Mouse (Mus musculus) hindbrain, embryonic 14.5 days (tissue): ENCODE data around the gene U2af2. TPM values are rescaled to one million over a fixed set of nuclear protein-coding genes. Genes with fewer than 3 reads are reported as not detected.
"Not testable (repeated sequence)": the region's sequence is repeated elsewhere in the genome, so short reads cannot be mapped to it uniquely, and the experiment has no call there.

ENCODE experiments used
- ATAC-seq: fragments of 200-750 bp; cut with Nextera tagmentation; 2 replicates; pipeline ENCODE4 v1.8.0; 2017; ENCODE audit warnings: moderate number of reproducible peaks, mild to moderate bottlenecking, moderate TSS enrichment, moderate library complexity; ENCODE audit not compliant: low FRiP score
- DNase-seq: peaks from one replicate; pipeline ENCODE4 v3.0.0-alpha.2; 2015; ENCODE audit warnings: low spot score
- H3K27ac ChIP-seq: fragments of 300-500 bp; sonication (generic); 2 replicates; pipeline ENCODE4 v1.5.1; 2014; ENCODE audit warnings: mild to moderate bottlenecking, moderate library complexity
- H3K27me3 ChIP-seq: fragments of 300-500 bp; sonication (generic); 2 replicates; pipeline ENCODE4 v1.6.1; 2014; ENCODE audit warnings: mild to moderate bottlenecking, low read length, mixed read lengths; ENCODE audit not compliant: control insufficient read depth, insufficient read depth
- H3K36me3 ChIP-seq: fragments of 300-500 bp; sonication (generic); replicated peaks from 2 replicates; pipeline ENCODE4 v1.6.1; 2014; ENCODE audit not compliant: control insufficient read depth, insufficient read depth
- H3K4me1 ChIP-seq: fragments of 300-500 bp; sonication (generic); replicated peaks from 2 replicates; pipeline ENCODE4 v1.6.1; 2014; ENCODE audit warnings: antibody characterized with exemption, low read length, mixed read lengths; ENCODE audit not compliant: control insufficient read depth, insufficient read depth
- H3K4me2 ChIP-seq: fragments of 300-500 bp; sonication (generic); replicated peaks from 2 replicates; pipeline ENCODE4 v1.6.1; 2014; ENCODE audit warnings: mild to moderate bottlenecking, moderate library complexity
- H3K4me3 ChIP-seq: fragments of 300-500 bp; sonication (generic); replicated peaks from 2 replicates; pipeline ENCODE4 v1.5.1; 2014; ENCODE audit warnings: mild to moderate bottlenecking, low read length
- H3K9ac ChIP-seq: fragments of 300-500 bp; sonication (generic); 2 replicates; pipeline ENCODE4 v1.6.1; 2014
- H3K9me3 ChIP-seq: fragments of 300-500 bp; sonication (generic); 2 replicates; pipeline ENCODE4 v1.6.1; 2016; ENCODE audit warnings: low read length; ENCODE audit not compliant: control insufficient read depth
- WGBS: fragments of 180-500 bp; shearing (Covaris S2); extraction: QIAGEN DNeasy Blood & Tissue Kit; methylation state at CpG from one replicate; pipeline ENCODE4 v1.1.7; 2014; 5-methylcytosine and 5-hydroxymethylcytosine counted together
- polyA plus RNA-seq: library from polyadenylated mRNA; unstranded; fragments of >200 nt; fragmentation: Nextera tagmentation; extraction: Ambion mirVana; gene quantifications from 2 replicates; pipeline ENCODE4 v1.2.1, GENCODE M21; 2014

U2af2 gene
- polyA plus RNA-seq, 1 experiment from 2014 or later, result 96.6 TPM

GRCm38 (mm10) chr7:5019576-5019975 is 42.4 kb upstream of the U2af2 start:
- H3K9ac ChIP-seq, result 0 out of 2 replicates have a peak overlapping the region, but pooled peaks have one; percentile 95
- peaks cover 20% of the 10 kb centered on the region for H3K4me1 ChIP-seq
- H3K4me3 ChIP-seq, result peak overlapping the region; percentile 90
- 34% methylated on average over 8 of the region's 8 CpGs for WGBS
- H3K36me3 ChIP-seq, result peaks cover 20% of the 10 kb centered on the region
- DNase-seq, ATAC-seq, H3K9me3 ChIP-seq, H3K27me3 ChIP-seq: not testable (repeated sequence)
- H3K27ac ChIP-seq, result peak overlapping the region; percentile 86
- peak overlapping the region; percentile 66 for H3K4me2 ChIP-seq

DNA sequence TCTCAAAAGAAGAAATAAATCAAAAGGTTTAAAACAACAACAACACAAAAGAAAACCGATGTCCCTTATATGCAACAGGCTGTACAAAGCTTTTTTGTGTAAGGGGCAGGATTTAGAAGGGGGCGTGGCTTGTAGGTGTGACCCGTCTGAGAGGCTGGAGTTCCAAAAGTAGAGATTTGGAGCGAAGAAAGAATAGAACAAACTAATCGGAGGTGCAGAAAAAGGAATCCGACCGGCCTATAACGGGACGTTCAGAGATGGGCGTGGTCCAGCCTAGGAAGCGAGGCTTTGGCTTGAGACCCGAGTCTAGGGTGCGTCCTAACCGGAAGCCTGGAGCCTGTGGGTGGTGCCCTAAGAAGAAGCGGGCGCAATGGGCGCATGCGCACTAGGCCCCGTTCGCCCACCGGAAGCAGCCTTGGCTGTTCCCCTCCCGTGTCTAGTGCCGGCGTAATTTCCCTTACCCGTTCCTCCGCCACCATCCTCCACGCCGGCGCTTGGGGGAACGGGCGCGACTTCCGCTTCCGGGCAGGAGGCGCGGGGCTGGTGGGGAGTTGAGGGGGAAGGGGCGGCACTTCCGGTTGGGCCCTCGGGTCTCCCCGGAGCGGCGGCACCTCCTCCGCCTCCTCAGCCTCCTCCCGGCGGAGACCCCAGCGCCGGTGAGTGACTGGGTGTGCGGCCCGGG is 41.8 kb upstream of the U2af2 start, which contains the start of the genes Zfp865 and Ccdc106:
Zfp865 (plus strand) TSS at position 377 of the 682 bp plus-strand sequence.
Ccdc106 (plus strand) TSS at position 554 of the 682 bp plus-strand sequence.
- under 1% methylated on average over 49 of the region's 49 CpGs for WGBS
- Histone ChIP-seq H3K4me2 (peak within 1 kb of the TSS; percentile 66), H3K27ac (peak within 1 kb of the TSS; percentile 86), H3K36me3 (peaks cover 20% of the 10 kb centered on the region), H3K27me3 (no peaks in the 10 kb centered on the region), H3K9me3 (no peaks in the 10 kb centered on the region), H3K9ac (peak within 1 kb of the TSS; percentile 95), H3K4me1 (peaks cover 20% of the 10 kb centered on the region), H3K4me3 (peak within 1 kb of the TSS; percentile 90)
- ATAC-seq (peak; percentile 92), DNase-seq (peak; percentile 99)

DNA sequence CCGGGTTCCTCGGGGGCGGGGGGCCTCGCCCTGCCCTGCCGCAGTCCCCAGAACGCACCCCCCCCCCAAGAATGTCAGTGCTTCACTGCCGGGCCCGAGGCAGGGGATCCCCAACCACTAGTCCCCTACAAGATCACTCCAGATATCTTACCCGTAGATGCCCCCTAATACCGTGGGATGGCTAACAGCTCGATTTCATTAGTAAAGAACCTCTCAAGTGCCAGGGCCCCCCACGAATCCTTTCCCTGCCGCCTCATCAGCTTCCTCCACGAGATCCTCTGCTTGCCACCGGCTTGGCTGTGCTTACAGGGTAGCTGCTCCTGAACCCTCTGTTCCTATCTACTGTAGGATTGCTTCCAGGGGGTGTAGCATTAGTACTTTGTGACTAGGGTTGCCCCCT is 41.3 kb upstream of the U2af2 start:
- Histone ChIP-seq H3K4me3 (peak overlapping the region; percentile 90), H3K4me1 (peaks cover 20% of the 10 kb centered on the region), H3K9ac (peak overlapping the region; percentile 95), H3K36me3 (peaks cover 20% of the 10 kb centered on the region), H3K4me2 (peak overlapping the region; percentile 66), H3K27me3 (no peaks in the 10 kb centered on the region), H3K27ac (peak overlapping the region; percentile 86), H3K9me3 (no peaks in the 10 kb centered on the region)
- DNase-seq, result no peak
- ATAC-seq, result peak; percentile 49; the same call in 1 of the 2 replicates
- WGBS, result under 1% methylated on average over 15 of the region's 15 CpGs

GRCm38 (mm10) chr7:5021197-5021596 is 40.7 kb upstream of the U2af2 start:
- H3K4me3 ChIP-seq, result peak overlapping the region; percentile 90
- WGBS, result 54% methylated on average over 5 of the region's 5 CpGs
- H3K4me2 ChIP-seq, result peak overlapping the region; percentile 66
- H3K27ac ChIP-seq, result peak overlapping the region; percentile 86
- no peaks in the 10 kb centered on the region for H3K27me3 ChIP-seq
- peaks cover 15% of the 10 kb centered on the region for H3K4me1 ChIP-seq
- H3K36me3 ChIP-seq, result peaks cover 20% of the 10 kb centered on the region
- no peak for ATAC-seq
- DNase-seq, result no peak
- no peaks in the 10 kb centered on the region for H3K9me3 ChIP-seq
- peak overlapping the region; percentile 95 for H3K9ac ChIP-seq

DNA sequence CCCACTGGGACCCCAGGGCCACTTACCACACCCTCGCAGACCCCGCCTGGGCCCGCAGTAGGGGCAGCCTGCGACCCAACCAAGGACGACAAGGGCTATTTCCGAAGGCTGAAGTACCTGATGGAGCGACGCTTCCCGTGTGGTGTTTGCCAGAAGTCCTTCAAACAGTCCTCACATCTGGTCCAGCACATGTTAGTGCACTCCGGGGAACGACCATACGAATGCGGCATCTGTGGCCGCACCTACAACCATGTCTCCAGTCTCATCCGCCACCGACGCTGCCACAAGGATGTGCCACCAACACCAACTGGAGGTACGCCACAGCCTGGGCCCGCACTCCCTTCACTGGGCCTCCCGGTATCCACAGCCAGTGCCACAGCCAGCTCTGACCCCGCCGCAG is 32.4 kb upstream of the U2af2 start:
- no peaks in the 10 kb centered on the region for H3K27me3 ChIP-seq
- H3K4me1 ChIP-seq, result no peaks in the 10 kb centered on the region
- H3K4me3 ChIP-seq, result 0 out of 2 replicates have a peak overlapping the region, but pooled peaks have one; percentile 7
- DNase-seq, result no peak
- no peak overlapping the region for H3K27ac ChIP-seq
- 97% methylated on average over 22 of the region's 22 CpGs for whole genome bisulfite sequencing
- peaks cover 69% of the 10 kb centered on the region for H3K36me3 ChIP-seq
- no peak for ATAC-seq
- H3K9me3 ChIP-seq, result peaks cover 26% of the 10 kb centered on the region
- H3K4me2 ChIP-seq, result no peak overlapping the region
- H3K9ac ChIP-seq, result no peak overlapping the region

GRCm38 (mm10) chr7:5029946-5030345 is 32.0 kb upstream of the U2af2 start:
- Histone ChIP-seq H3K4me2 (no peak overlapping the region), H3K4me1 (no peaks in the 10 kb centered on the region), H3K9ac (no peak overlapping the region), H3K27ac (no peak overlapping the region), H3K9me3 (peaks cover 26% of the 10 kb centered on the region), H3K36me3 (peaks cover 72% of the 10 kb centered on the region), H3K27me3 (no peaks in the 10 kb centered on the region), H3K4me3 (0 out of 2 replicates have a peak overlapping the region, but pooled peaks have one; percentile 7)
- DNase-seq, result no peak
- ATAC-seq, result no peak
- 93% methylated on average over 21 of the region's 21 CpGs for WGBS

DNA sequence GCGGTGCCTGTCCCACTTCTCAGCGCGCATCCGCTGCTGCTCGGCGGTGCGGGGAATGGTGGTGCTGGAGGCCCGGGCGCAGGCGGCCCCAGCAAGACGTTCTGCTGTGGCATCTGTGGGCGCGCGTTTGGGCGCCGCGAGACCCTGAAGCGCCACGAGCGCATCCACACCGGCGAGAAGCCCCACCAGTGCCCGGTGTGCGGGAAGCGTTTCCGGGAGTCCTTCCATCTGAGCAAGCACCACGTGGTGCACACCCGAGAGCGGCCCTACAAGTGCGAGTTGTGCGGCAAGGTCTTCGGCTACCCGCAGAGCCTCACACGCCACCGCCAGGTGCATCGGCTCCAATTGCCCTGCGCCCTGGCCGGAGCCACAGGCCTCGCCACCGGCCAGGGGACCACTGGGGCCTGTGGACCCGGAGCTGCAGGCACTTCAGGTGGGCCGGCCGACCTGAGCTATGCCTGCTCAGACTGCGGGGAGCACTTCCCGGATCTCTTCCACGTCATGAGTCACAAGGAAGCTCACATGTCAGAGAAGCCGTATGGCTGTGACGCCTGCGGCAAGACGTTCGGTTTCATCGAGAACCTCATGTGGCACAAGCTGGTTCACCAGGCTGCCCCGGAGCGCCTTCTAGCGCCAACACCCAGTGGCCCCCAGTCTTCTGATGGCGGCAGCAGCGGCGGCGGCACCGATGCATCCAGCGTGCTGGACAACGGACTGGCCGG is 31.2 kb upstream of the U2af2 start:
- peaks cover 26% of the 10 kb centered on the region for H3K9me3 ChIP-seq
- H3K36me3 ChIP-seq, result peaks cover 80% of the 10 kb centered on the region
- no peak for DNase-seq
- no peak overlapping the region for H3K4me3 ChIP-seq
- no peak overlapping the region for H3K4me2 ChIP-seq
- H3K27ac ChIP-seq, result no peak overlapping the region
- H3K4me1 ChIP-seq, result no peaks in the 10 kb centered on the region
- ATAC-seq, result no peak
- no peaks in the 10 kb centered on the region for H3K27me3 ChIP-seq
- no peak overlapping the region for H3K9ac ChIP-seq
- whole genome bisulfite sequencing, result 82% methylated on average over 63 of the region's 63 CpGs

GRCm38 (mm10) chr7:5031496-5031895 is 30.4 kb upstream of the U2af2 start:
- no peak overlapping the region for H3K4me3 ChIP-seq
- H3K27ac ChIP-seq, result no peak overlapping the region
- no peak overlapping the region for H3K4me2 ChIP-seq
- H3K9ac ChIP-seq, result no peak overlapping the region
- ATAC-seq, result no peak
- peaks cover 88% of the 10 kb centered on the region for H3K36me3 ChIP-seq
- H3K9me3 ChIP-seq, result peaks cover 26% of the 10 kb centered on the region
- no peaks in the 10 kb centered on the region for H3K27me3 ChIP-seq
- no peaks in the 10 kb centered on the region for H3K4me1 ChIP-seq
- DNase-seq, result no peak
- WGBS, result 74% methylated on average over 46 of the region's 46 CpGs

DNA sequence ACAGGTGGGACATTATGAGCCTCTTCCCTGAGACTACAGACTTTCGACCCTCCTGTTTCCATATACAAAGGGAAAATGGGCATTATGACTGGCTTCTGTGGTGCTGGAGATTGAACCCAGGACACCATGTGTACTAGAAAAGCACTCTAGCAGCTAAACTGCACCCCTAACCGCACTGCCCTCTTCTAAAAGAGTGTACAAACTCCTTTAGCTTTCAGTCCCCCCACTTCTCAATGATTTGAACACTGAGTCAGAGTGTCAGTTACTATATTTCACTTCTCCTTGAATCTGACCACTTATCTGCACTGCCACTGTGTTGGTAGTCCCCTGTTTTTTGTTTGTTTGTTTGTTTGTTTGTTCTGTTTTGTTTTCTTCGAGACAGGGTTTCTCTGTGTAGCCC is 28.1 kb upstream of the U2af2 start, which contains the start of gene 4632433K11Rik:
4632433K11Rik (plus strand) TSS at position 301 of the 400 bp plus-strand sequence.
- DNase-seq, result no peak
- no peak for ATAC-seq
- H3K36me3 ChIP-seq, result peaks cover 75% of the 10 kb centered on the region

More for the DNA sequence above, 28.1 kb upstream of the U2af2 start, which contains the start of gene 4632433K11Rik:
- H3K9me3 ChIP-seq, result peaks cover 26% of the 10 kb centered on the region
- no peak within 1 kb of the TSS for H3K4me3 ChIP-seq
- no peak within 1 kb of the TSS for H3K27ac ChIP-seq
- peaks cover 11% of the 10 kb centered on the region; the same call in 1 of the 2 replicates for H3K4me1 ChIP-seq
- H3K4me2 ChIP-seq, result no peak within 1 kb of the TSS
- no peaks in the 10 kb centered on the region for H3K27me3 ChIP-seq
- H3K9ac ChIP-seq, result no peak within 1 kb of the TSS
- 94% methylated on average over 3 of the region's 3 CpGs for WGBS
